Mouse (Mus musculus) urinary bladder, postnatal 10 days (tissue): ENCODE measurements around the gene Hoxc13.

ENCODE experiments used
- DNase-seq: peaks from one replicate; pipeline ENCODE4 v3.0.0; 2022; ENCODE audit warnings: low spot score

Gene Hoxc13

GRCm38 (mm10) chr15:102921053-102922011, at the start of gene Hoxc13:
Hoxc13 (plus strand) TSS chr15:102921103.
- DNase-seq: no peak

- DNase-seq: no peak
Measured at GRCm38 (mm10) chr15:102885803-102886202, 35.1 kb upstream of the Hoxc13 start.

GRCm38 (mm10) chr15:102895115-102895514, 25.8 kb upstream of the Hoxc13 start:
- no peak for DNase-seq

- DNase-seq: no peak
Measured at GRCm38 (mm10) chr15:102904946-102905345, 16.0 kb upstream of the Hoxc13 start.

- DNase-seq: no peak
Measured at GRCm38 (mm10) chr15:102909536-102909935, 11.4 kb upstream of the Hoxc13 start.

GRCm38 (mm10) chr15:102910038-102910437, 10.9 kb upstream of the Hoxc13 start:
- no peak for DNase-seq

- no peak for DNase-seq
Measured at GRCm38 (mm10) chr15:102910496-102911095, 10.3 kb upstream of the Hoxc13 start.

GRCm38 (mm10) chr15:102913038-102913585, 7.8 kb upstream of the Hoxc13 start:
- no peak for DNase-seq

GRCm38 (mm10) chr15:102917972-102918572, 2.8 kb upstream of the Hoxc13 start:
- no peak for DNase-seq

GRCm38 (mm10) chr15:102918611-102919265, 2.2 kb upstream of the Hoxc13 start:
- DNase-seq: no peak

GRCm38 (mm10) chr15:102919336-102920180, 1.3 kb upstream of the Hoxc13 start:
- no peak for DNase-seq

GRCm38 (mm10) chr15:102920619-102921018, 284 bp upstream of the Hoxc13 start:
- DNase-seq: no peak

GRCm38 (mm10) chr15:102922012-102922362, 1.1 kb downstream of the Hoxc13 start:
- no peak for DNase-seq

GRCm38 (mm10) chr15:102922636-102923500, 2.0 kb downstream of the Hoxc13 start:
- no peak for DNase-seq

GRCm38 (mm10) chr15:102927032-102927645, 6.2 kb downstream of the Hoxc13 start:
- no peak for DNase-seq

- no peak for DNase-seq
Measured at GRCm38 (mm10) chr15:102931706-102932358, 10.9 kb downstream of the Hoxc13 start.

GRCm38 (mm10) chr15:102934438-102934837, 13.5 kb downstream of the Hoxc13 start:
- no peak for DNase-seq

- no peak for DNase-seq
Measured at GRCm38 (mm10) chr15:102934897-102935296, 14.0 kb downstream of the Hoxc13 start.
